Mouse (Mus musculus) forebrain, embryonic 14.5 days (tissue): ENCODE measurements around the gene Sel1l. TPM values are rescaled to one million over a fixed set of nuclear protein-coding genes. Genes with fewer than 3 reads are reported as not detected.

Experiments
- ATAC-seq: fragments of 200-750 bp; cut with Nextera tagmentation; 2 replicates; pipeline ENCODE4 v1.8.0; 2017; ENCODE audit warnings: mild to moderate bottlenecking, moderate library complexity
- DNase-seq: peaks from one replicate; pipeline ENCODE4 v3.0.0-alpha.2; 2015; ENCODE audit warnings: low spot score
- H3K27ac ChIP-seq: fragments of 300-500 bp; sonication (generic); 2 replicates; pipeline ENCODE4 v1.5.1; 2014; ENCODE audit warnings: low read depth, mild to moderate bottlenecking, control low read depth, low read length, moderate library complexity
- H3K27me3 ChIP-seq: fragments of 300-500 bp; sonication (generic); replicated peaks from 2 replicates; pipeline ENCODE4 v1.6.1; 2014; ENCODE audit warnings: low read length, control low read depth, mixed read lengths; ENCODE audit not compliant: control insufficient read depth, insufficient read depth
- H3K36me3 ChIP-seq: fragments of 300-500 bp; sonication (generic); 2 replicates; pipeline ENCODE4 v1.6.1; 2014; ENCODE audit warnings: low read length, control low read depth; ENCODE audit not compliant: control insufficient read depth, insufficient read depth
- H3K4me1 ChIP-seq: fragments of 300-500 bp; sonication (generic); 2 replicates; pipeline ENCODE4 v1.6.1; 2014; ENCODE audit warnings: antibody characterized with exemption, low read length, control low read depth; ENCODE audit not compliant: control insufficient read depth, insufficient read depth
- H3K4me2 ChIP-seq: fragments of 300-500 bp; sonication (generic); 2 replicates; pipeline ENCODE4 v1.6.1; 2014; ENCODE audit warnings: mild to moderate bottlenecking, control low read depth, low read length
- H3K4me3 ChIP-seq: fragments of 300-500 bp; sonication (generic); 2 replicates; pipeline ENCODE4 v1.5.1; 2014; ENCODE audit warnings: low read depth, low read length, control low read depth
- H3K9ac ChIP-seq: fragments of 300-500 bp; sonication (generic); 2 replicates; pipeline ENCODE4 v1.6.1; 2014; ENCODE audit warnings: mild to moderate bottlenecking, low read length, control low read depth, moderate library complexity
- H3K9me3 ChIP-seq: fragments of 300-500 bp; sonication (generic); replicated peaks from 2 replicates; pipeline ENCODE4 v1.6.1; 2016; ENCODE audit warnings: low read length, control low read depth, mixed read lengths; ENCODE audit not compliant: control insufficient read depth
- WGBS: fragments of 180-500 bp; shearing (Covaris S2); extraction: QIAGEN DNeasy Blood & Tissue Kit; methylation state at CpG from one replicate; pipeline ENCODE4 v1.1.7; 2014; 5-methylcytosine and 5-hydroxymethylcytosine counted together
- polyA plus RNA-seq: library from polyadenylated mRNA; unstranded; fragments of >200 nt; fragmentation: Nextera tagmentation; extraction: Ambion mirVana; gene quantifications from 2 replicates; pipeline ENCODE4 v1.2.1, GENCODE M21; 2014

The Sel1l gene
- polyA plus RNA-seq, 1 experiment from 2014 or later: 58.1 TPM

DNA sequence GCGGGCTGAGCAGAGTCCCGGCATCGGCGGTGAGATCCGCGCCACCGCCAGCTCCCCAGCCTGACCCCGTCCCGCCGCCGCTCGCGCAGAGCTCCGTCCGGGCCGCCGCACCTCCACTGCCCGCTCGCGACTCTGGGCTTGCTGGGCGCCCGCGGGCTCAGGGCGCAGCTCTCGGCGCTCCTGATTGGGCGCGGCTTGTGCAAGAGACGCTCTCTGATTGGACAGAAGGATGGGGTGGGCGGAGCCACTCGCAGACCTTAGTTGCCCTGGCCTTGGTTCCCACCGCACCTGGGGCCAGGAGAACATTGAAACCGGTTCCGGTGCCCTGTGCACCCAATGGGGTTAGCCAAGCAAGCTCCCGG is 70.0 kb downstream of the Sel1l start:
- ATAC-seq: peak; percentile 97
- H3K36me3 ChIP-seq: no peaks in the 10 kb centered on the region
- 1% methylated on average over 34 of the region's 35 CpGs for WGBS
- 0 out of 2 replicates have a peak, but pooled peaks cover 9% of the 10 kb centered on the region for H3K4me1 ChIP-seq
- peak overlapping the region; percentile 79 for H3K4me3 ChIP-seq
- H3K9me3 ChIP-seq: no peaks in the 10 kb centered on the region
- H3K9ac ChIP-seq: peak overlapping the region; percentile 69
- no peaks in the 10 kb centered on the region for H3K27me3 ChIP-seq
- H3K27ac ChIP-seq: peak overlapping the region; percentile 49; the same call in 1 of the 2 replicates
- DNase-seq: peak; percentile 89
- peak overlapping the region; percentile 95 for H3K4me2 ChIP-seq

DNA sequence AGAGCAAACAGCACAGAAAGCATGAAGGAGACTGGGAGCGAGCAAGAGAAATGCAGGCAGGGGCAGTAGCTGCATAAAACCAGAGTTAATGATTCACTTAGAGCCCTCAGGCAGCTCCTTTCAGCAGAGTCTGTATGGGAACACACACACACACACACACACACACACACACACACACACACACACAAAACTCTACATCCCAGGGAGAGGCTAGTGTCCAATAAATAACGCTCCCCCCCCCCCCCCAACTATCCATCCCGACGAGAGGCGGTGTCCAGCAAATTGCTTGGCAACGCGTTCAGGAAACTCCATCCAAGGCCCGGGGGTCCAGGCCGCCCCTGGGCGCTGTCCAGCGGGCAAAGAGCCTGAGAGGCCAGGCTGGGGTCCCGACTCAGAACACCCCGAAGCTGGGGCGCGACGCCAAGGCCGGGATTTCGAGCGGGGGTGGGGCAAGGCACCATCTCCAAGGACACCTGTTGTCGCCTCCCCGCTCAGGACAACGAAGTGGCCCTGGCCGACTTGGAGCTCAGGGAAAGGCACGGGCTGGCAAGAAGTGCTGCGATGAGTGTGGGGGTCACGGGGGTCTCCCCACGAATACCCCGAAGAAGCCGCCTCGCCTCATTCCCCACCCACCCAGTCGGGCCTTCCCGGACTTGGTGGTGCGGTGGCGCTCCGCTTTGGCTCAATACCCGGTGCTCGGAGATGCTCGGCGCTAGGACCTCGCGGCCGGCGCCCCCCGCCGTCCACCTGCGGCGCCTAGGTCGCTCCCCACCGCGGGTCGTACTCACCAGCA is 70.5 kb downstream of the Sel1l start:
- Histone ChIP-seq H3K9me3 (no peaks in the 10 kb centered on the region), H3K27me3 (no peaks in the 10 kb centered on the region), H3K4me3 (peak overlapping the region; percentile 79), H3K9ac (peak overlapping the region; percentile 69), H3K4me2 (peak overlapping the region; percentile 95), H3K36me3 (no peaks in the 10 kb centered on the region), H3K27ac (peak overlapping the region; percentile 49; the same call in 1 of the 2 replicates), H3K4me1 (0 out of 2 replicates have a peak, but pooled peaks cover 9% of the 10 kb centered on the region)
- ATAC-seq (peak; percentile 88), DNase-seq (peak; percentile 68)
- WGBS: 1% methylated on average over 48 of the region's 51 CpGs

DNA sequence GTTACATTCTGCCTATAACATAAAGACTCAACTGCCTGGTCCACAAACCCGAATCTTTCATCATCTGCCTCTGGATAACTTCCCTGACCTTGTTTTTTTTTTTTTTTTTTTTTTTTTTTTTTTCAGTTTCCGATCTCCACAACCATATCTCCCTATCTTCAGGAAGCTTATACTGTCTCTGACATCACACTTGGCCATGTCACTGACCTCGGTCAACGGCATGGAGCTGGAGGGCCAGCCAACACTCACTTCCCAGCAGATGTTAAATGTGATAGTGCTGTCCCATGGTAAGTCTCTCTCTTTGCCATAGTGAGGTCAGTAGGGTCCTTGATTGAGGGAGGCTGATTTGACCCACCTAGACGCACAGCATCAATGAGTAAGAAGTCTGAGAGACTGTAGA is 72.6 kb downstream of the Sel1l start:
- Histone ChIP-seq H3K27ac (no peak overlapping the region), H3K9ac (no peak overlapping the region), H3K36me3 (no peaks in the 10 kb centered on the region), H3K4me1 (0 out of 2 replicates have a peak, but pooled peaks cover 9% of the 10 kb centered on the region), H3K9me3 (no peaks in the 10 kb centered on the region), H3K4me2 (no peak overlapping the region), H3K4me3 (no peak overlapping the region), H3K27me3 (no peaks in the 10 kb centered on the region)
- DNase-seq: no peak
- 92% methylated on average over 5 of the region's 5 CpGs for WGBS
- no peak for ATAC-seq

DNA sequence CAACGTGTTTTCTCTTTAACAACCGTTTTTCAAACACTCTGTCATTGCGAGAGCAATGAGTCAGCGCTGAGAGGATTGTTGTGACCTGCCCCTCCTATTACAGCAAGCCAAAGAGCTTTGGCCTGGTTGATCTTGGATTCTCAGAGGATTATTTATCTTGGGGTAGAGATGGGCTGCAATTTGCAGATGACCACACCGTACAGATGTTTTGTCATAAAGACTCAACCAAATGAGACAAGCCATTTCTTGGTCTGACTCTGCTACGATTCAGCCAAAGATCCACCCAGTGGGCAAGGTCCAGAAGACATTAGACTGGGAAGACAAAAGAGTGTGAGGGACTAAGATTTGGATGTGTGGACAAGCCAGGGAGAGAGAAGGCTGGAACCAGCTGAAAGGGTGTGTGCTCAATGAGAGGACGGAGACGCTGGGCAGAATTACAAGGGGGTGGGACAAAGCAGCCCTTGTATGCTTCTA is 74.1 kb downstream of the Sel1l start:
- Histone ChIP-seq H3K36me3 (no peaks in the 10 kb centered on the region), H3K9me3 (no peaks in the 10 kb centered on the region), H3K4me2 (no peak overlapping the region), H3K9ac (no peak overlapping the region), H3K27me3 (no peaks in the 10 kb centered on the region), H3K4me1 (0 out of 2 replicates have a peak, but pooled peaks cover 9% of the 10 kb centered on the region), H3K27ac (no peak overlapping the region), H3K4me3 (no peak overlapping the region)
- ATAC-seq (no peak), DNase-seq (no peak)
- 70% methylated on average over 8 of the region's 8 CpGs for WGBS

DNA sequence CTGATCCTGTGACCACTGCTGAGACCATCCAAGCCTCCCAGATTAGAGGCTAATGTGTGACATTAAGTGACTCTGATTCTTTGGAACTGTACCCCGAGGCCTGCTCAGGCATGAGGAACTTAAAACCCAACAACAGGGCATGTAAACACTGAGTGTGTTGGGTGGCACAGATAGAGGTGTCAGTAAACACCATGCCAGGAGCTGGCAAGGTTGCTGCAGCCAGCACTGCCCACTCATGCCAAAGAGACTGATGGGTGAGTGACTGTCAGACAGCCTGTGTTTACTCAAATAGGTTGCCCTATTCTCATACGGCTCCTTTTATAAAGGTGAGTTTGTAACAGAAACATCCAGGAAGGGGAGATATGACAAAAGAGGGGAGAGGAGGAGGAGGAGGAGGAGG is 80.1 kb downstream of the Sel1l start:
- Histone ChIP-seq H3K4me2 (no peak overlapping the region), H3K9ac (no peak overlapping the region), H3K4me3 (no peak overlapping the region), H3K27ac (no peak overlapping the region), H3K36me3 (no peaks in the 10 kb centered on the region), H3K4me1 (peaks cover 8% of the 10 kb centered on the region), H3K9me3 (no peaks in the 10 kb centered on the region), H3K27me3 (no peaks in the 10 kb centered on the region)
- DNase-seq (no peak), ATAC-seq (no peak)
- WGBS: 79% methylated on average over 2 of the region's 2 CpGs

DNA sequence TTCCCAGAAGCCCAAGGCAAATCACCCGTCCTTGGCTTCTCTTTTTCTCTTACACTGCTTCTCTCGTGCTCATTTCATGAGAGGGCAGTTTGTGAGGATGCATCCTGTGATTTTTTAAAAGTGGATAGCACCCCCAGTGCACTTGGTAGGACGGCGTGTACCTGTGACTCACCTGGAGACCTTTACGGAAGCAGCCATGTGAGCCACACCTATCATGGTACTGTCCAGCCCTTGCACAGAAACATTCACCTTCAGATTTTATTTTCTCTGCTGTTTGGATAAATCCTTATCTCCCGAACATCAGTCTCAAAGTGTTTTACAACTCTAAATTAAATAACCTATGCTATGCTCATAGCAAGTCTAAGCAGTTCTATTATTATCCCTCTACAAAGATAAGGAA is 80.8 kb downstream of the Sel1l start:
- Histone ChIP-seq H3K27me3 (no peaks in the 10 kb centered on the region), H3K4me3 (no peak overlapping the region), H3K4me2 (no peak overlapping the region), H3K27ac (no peak overlapping the region), H3K9ac (no peak overlapping the region), H3K36me3 (no peaks in the 10 kb centered on the region), H3K4me1 (peaks cover 8% of the 10 kb centered on the region), H3K9me3 (no peaks in the 10 kb centered on the region)
- WGBS: 86% methylated on average over 6 of the region's 6 CpGs
- no peak for ATAC-seq
- DNase-seq: no peak

DNA sequence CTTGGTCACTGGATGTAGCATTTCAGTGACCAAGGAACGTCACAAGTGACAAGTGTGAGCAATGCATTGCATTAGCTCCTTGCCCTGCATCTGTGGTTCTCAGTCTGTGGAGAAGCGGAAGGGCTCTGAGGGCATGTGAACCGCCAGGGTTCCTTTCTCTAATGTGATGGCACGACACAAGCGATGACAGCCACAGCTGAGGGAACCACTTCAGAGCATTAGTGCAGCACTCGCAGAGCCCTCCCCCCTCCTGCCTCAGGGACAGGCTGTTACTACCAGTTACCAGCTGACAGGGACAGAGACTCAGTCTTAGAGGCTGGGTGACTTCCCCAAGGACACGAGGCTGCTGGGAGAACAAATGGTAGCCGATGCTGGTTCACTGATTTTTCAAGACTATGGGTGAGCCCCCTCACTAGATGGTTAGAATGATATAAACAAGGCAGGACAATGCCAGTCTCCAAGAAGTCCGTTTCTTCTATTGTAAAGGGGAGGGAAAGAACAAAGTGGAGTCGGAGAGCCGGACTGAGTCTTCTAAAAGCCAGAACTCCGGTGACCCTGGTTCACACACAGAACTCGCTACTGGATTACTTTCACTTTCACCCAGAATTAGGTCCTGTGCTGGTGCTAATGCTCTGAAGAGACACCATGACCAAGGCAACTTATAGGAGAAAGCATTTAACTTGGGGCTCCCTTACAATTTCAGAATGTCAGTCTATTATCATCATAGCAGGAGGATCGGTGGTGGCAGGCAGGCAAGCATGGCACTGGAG is 82.4 kb downstream of the Sel1l start:
- DNase-seq: peak; percentile 65
- Histone ChIP-seq H3K9ac (peak overlapping the region; percentile 21; the same call in 1 of the 2 replicates), H3K36me3 (no peaks in the 10 kb centered on the region), H3K27me3 (no peaks in the 10 kb centered on the region), H3K4me2 (0 out of 2 replicates have a peak overlapping the region, but pooled peaks have one; percentile 14), H3K4me1 (peaks cover 8% of the 10 kb centered on the region), H3K27ac (no peak overlapping the region), H3K4me3 (no peak overlapping the region), H3K9me3 (no peaks in the 10 kb centered on the region)
- WGBS: 51% methylated on average over 14 of the region's 14 CpGs
- ATAC-seq: peak; percentile 65

DNA sequence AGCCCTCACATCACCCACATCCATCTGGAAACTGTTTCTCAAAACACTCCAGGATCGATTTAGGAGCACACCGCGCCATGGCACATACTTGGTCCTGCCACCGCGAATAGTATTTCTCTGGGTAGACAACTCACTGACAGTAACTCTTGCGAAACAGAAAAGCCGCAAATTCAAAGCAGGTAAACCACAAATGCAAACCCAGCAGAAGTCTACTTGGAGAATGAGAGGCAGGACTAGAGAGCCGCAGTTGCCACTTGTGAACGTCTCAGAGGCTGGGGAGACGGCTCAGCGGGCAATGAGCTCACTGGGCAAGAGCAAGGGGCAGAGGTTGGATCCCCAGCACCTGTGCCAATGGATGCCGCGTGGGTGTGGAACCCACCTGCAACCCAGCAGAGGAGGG is 83.5 kb downstream of the Sel1l start:
- no peaks in the 10 kb centered on the region for H3K27me3 ChIP-seq
- no peak overlapping the region for H3K4me2 ChIP-seq
- ATAC-seq (no peak), DNase-seq (no peak)
- no peak overlapping the region for H3K27ac ChIP-seq
- no peaks in the 10 kb centered on the region for H3K36me3 ChIP-seq
- H3K9me3 ChIP-seq: no peaks in the 10 kb centered on the region
- H3K4me3 ChIP-seq: no peak overlapping the region
- no peak overlapping the region for H3K9ac ChIP-seq
- whole genome bisulfite sequencing: 75% methylated on average over 13 of the region's 13 CpGs
- H3K4me1 ChIP-seq: peaks cover 8% of the 10 kb centered on the region
